Mouse (Mus musculus): ENCODE data around the gene Dqx1.
A peak's percentile ranks its signal among the peaks of the same experiment; 100 is the strongest.

Dqx1 gene

GRCm38 (mm10) chr6:83057790-83058189 lies at the start of gene Dqx1:
Gene Dqx1, plus strand, starts transcription at chr6:83057844.
- peak; percentile 36 for DNase-seq

GRCm38 (mm10) chr6:83008659-83009058 lies 49.0 kb upstream of the Dqx1 start:
- DNase-seq, result no peak

GRCm38 (mm10) chr6:83010010-83010409 lies 47.6 kb upstream of the Dqx1 start:
- no peak for DNase-seq

GRCm38 (mm10) chr6:83011255-83011654 lies 46.4 kb upstream of the Dqx1 start:
- no peak for DNase-seq

- no peak for DNase-seq
These were observed 45.9 kb upstream of the Dqx1 start for GRCm38 (mm10) chr6:83011756-83012155.

- no peak for DNase-seq
These were observed 44.2 kb upstream of the Dqx1 start for GRCm38 (mm10) chr6:83013444-83013843.

- no peak for DNase-seq
These were observed 42.9 kb upstream of the Dqx1 start for GRCm38 (mm10) chr6:83014482-83015466.

GRCm38 (mm10) chr6:83015749-83016148 lies 41.9 kb upstream of the Dqx1 start:
- DNase-seq, result no peak

GRCm38 (mm10) chr6:83017190-83017589 lies 40.5 kb upstream of the Dqx1 start:
- DNase-seq, result no peak

- DNase-seq, result no peak
These were observed 38.6 kb upstream of the Dqx1 start for GRCm38 (mm10) chr6:83019044-83019443.

- DNase-seq, result no peak
These were observed 37.5 kb upstream of the Dqx1 start for GRCm38 (mm10) chr6:83020121-83020520.

- no peak for DNase-seq
These were observed 36.6 kb upstream of the Dqx1 start for GRCm38 (mm10) chr6:83020836-83021593.

- DNase-seq, result no peak
These were observed 34.6 kb upstream of the Dqx1 start for GRCm38 (mm10) chr6:83023008-83023407.

GRCm38 (mm10) chr6:83023786-83024185 lies 33.9 kb upstream of the Dqx1 start:
- DNase-seq, result no peak

GRCm38 (mm10) chr6:83024421-83024820 lies 33.2 kb upstream of the Dqx1 start:
- DNase-seq, result no peak

GRCm38 (mm10) chr6:83025221-83025620 lies 32.4 kb upstream of the Dqx1 start:
- DNase-seq, result no peak

- DNase-seq, result no peak
These were observed 30.4 kb upstream of the Dqx1 start for GRCm38 (mm10) chr6:83027293-83027692.

GRCm38 (mm10) chr6:83027706-83028105 lies 29.9 kb upstream of the Dqx1 start:
- no peak for DNase-seq

GRCm38 (mm10) chr6:83029777-83030176 lies 27.9 kb upstream of the Dqx1 start:
- no peak for DNase-seq

GRCm38 (mm10) chr6:83031111-83031510 lies 26.5 kb upstream of the Dqx1 start:
- DNase-seq, result no peak

- DNase-seq, result no peak
These were observed 25.6 kb upstream of the Dqx1 start for GRCm38 (mm10) chr6:83031921-83032590.

GRCm38 (mm10) chr6:83032769-83033191 lies 24.9 kb upstream of the Dqx1 start:
- peak; percentile 39 for DNase-seq

Measured in right cerebral cortex, postnatal 25 days (tissue).